Mouse (Mus musculus) heart, postnatal 0 days (tissue): ENCODE results near the gene Mrpl51. TPM values are rescaled to one million over a fixed set of nuclear protein-coding genes. Genes with fewer than 3 reads are reported as not detected.
A peak's percentile ranks its signal among the peaks of the same experiment; 100 is the strongest.

Source experiments
- ATAC-seq: fragments of 200-750 bp; cut with Nextera tagmentation; 2 replicates; pipeline ENCODE4 v1.8.0; 2017; ENCODE audit warnings: low read depth, moderate number of reproducible peaks, moderate library complexity; ENCODE audit not compliant: insufficient read depth
- DNase-seq: peaks from one replicate; pipeline ENCODE4 v3.0.0-alpha.2; 2016; ENCODE audit warnings: low spot score
- H3K27ac ChIP-seq: fragments of 300-500 bp; sonication (generic); 2 replicates; pipeline ENCODE4 v1.5.1; 2014; ENCODE audit warnings: low read depth, mild to moderate bottlenecking
- H3K27me3 ChIP-seq: fragments of 300-500 bp; sonication (generic); 2 replicates; pipeline ENCODE4 v1.6.1; 2014; ENCODE audit warnings: low read length, mixed read lengths; ENCODE audit not compliant: control insufficient read depth, insufficient read depth
- H3K36me3 ChIP-seq: fragments of 300-500 bp; sonication (generic); replicated peaks from 2 replicates; pipeline ENCODE4 v1.6.1; 2014; ENCODE audit warnings: low read length, mixed read lengths; ENCODE audit not compliant: control insufficient read depth, insufficient read depth
- H3K4me1 ChIP-seq: fragments of 300-500 bp; sonication (generic); 2 replicates; pipeline ENCODE4 v1.6.1; 2014; ENCODE audit warnings: antibody characterized with exemption; ENCODE audit not compliant: control insufficient read depth, insufficient read depth
- H3K4me2 ChIP-seq: fragments of 300-500 bp; sonication (generic); 2 replicates; pipeline ENCODE4 v1.6.1; 2014; ENCODE audit warnings: low read depth, mild to moderate bottlenecking, low read length, moderate library complexity
- H3K4me3 ChIP-seq: fragments of 300-500 bp; sonication (generic); 2 replicates; pipeline ENCODE4 v1.5.1; 2014; ENCODE audit warnings: low read depth, low read length
- H3K9ac ChIP-seq: fragments of 300-500 bp; sonication (generic); replicated peaks from 2 replicates; pipeline ENCODE4 v1.6.1; 2014; ENCODE audit warnings: low read depth, low read length, mixed read lengths
- H3K9me3 ChIP-seq: fragments of 300-500 bp; sonication (generic); replicated peaks from 2 replicates; pipeline ENCODE4 v1.6.1; 2016; ENCODE audit warnings: low read length; ENCODE audit not compliant: control insufficient read depth
- CTCF ChIP-seq: IDR thresholded peaks from 2 replicates; pipeline ENCODE4 v1.5.1; 2016; ENCODE audit warnings: antibody characterized with exemption, control low read depth, low read depth
- EP300 ChIP-seq: IDR thresholded peaks from 2 replicates; pipeline ENCODE4 v1.6.1; 2016; ENCODE audit warnings: antibody characterized with exemption, low read depth
- WGBS: fragments of 180-500 bp; shearing (Covaris S2); extraction: QIAGEN DNeasy Blood & Tissue Kit; methylation state at CpG from one replicate; pipeline ENCODE4 v1.1.7; 2014; 5-methylcytosine and 5-hydroxymethylcytosine counted together
- polyA plus RNA-seq: library from polyadenylated mRNA; unstranded; fragments of >200 nt; fragmentation: Nextera tagmentation; extraction: Ambion mirVana; gene quantifications from 2 replicates; pipeline ENCODE4 v1.2.1, GENCODE M21; 2015
- total RNA-seq: library from RNA; depleted of rRNA; stranded (reverse); fragments of >200 nt; gene quantifications from 2 replicates; pipeline ENCODE4 v1.2.3, GENCODE M21; 2014; ENCODE audit warnings: low replicate concordance

Gene Mrpl51
- total and polyA plus RNA-seq, 2 experiments from 2014 or later, result 165 to 426 TPM

DNA sequence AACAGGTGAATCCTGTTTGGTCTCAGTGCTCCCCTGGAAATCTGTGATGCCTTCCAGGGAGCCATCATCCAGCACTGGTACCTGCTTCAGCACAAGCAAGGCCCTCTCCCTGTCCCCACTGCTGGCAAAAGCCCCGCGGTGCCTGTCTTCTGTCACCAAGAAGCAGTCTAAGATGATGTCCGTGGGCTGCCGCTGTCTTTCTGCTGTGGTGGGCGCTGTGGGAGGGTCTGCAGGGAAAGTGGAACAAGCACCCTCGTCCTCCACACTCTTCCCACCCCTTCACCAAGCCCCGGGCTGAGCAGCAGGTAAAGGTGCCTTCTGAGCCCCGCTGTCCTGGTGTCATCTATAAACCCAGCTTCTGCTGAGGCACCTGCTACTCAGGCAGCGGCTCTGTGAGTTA, 39.0 kb downstream of the Mrpl51 start:
- Histone ChIP-seq H3K27me3 (no peaks in the 10 kb centered on the region), H3K27ac (peak overlapping the region; percentile 92; the same call in 1 of the 2 replicates), H3K4me2 (peak overlapping the region; percentile 95; the same call in 1 of the 2 replicates), H3K4me3 (no peak overlapping the region), H3K9me3 (no peaks in the 10 kb centered on the region), H3K9ac (no peak overlapping the region), H3K36me3 (no peaks in the 10 kb centered on the region), H3K4me1 (peaks cover 22% of the 10 kb centered on the region)
- WGBS, result 49% methylated on average over 9 of the region's 9 CpGs
- ATAC-seq (no peak), DNase-seq (no peak)
- TF ChIP-seq CTCF, result no peak
- no peak for TF ChIP-seq EP300

DNA sequence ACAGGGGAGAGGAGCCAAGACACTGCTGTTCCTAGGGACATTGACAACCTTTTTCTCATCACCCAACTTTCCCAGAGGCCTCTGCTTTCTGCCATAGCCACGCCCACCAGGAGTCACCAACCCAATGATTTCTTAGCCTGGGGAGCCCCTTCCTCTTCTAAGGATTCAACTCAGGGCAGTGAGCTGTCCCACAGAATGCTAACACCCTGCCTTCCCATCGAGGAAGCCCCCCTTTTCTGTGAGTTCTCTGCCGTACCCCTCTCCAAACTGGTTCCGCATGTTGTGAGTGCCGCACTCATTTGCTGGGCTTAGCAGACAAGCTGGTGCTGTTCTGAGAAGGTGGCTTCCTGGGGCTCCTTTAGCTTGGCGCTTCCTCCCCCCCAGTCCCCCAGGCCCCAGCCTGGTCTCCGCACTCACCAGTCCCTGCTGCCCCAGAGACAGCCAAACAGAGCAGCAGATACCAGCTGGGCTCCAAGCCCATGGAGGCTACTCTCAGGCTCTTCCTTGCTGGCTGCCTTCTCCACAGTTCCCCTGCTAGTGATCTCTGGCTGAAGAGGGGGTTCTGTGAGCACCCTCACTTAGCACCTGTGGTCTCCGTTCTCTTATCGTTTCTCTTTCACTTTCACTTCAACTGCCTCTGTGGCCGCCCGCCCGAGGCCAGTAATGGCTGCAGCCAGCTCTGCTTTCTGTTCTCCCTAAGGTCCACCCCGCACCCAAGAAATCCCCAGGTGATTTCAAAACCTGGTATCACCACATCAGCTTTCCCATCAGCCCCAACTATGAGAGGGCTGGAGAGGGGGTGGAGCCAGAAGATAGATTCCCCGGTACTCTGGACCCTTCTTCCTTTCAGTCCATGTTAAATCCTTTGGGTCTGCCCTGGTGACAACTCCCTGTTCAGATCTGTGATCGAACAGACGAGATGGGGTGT, 39.8 kb downstream of the Mrpl51 start, which contains the start of gene Tapbpl:
TSS of gene Tapbpl (minus strand) at position 744 of the 928 bp plus-strand sequence.
- DNase-seq, result peak; percentile 60
- Histone ChIP-seq H3K27me3 (no peaks in the 10 kb centered on the region), H3K4me1 (peaks cover 22% of the 10 kb centered on the region), H3K36me3 (no peaks in the 10 kb centered on the region), H3K4me3 (peak within 1 kb of the TSS; percentile 64), H3K4me2 (peak within 1 kb of the TSS; percentile 95), H3K9ac (peak within 1 kb of the TSS; percentile 84), H3K9me3 (no peaks in the 10 kb centered on the region), H3K27ac (peak within 1 kb of the TSS; percentile 92)
- TF ChIP-seq CTCF (no peak), EP300 (no peak)
- peak; percentile 63 for ATAC-seq
- WGBS, result 1% methylated on average over 16 of the region's 16 CpGs

DNA sequence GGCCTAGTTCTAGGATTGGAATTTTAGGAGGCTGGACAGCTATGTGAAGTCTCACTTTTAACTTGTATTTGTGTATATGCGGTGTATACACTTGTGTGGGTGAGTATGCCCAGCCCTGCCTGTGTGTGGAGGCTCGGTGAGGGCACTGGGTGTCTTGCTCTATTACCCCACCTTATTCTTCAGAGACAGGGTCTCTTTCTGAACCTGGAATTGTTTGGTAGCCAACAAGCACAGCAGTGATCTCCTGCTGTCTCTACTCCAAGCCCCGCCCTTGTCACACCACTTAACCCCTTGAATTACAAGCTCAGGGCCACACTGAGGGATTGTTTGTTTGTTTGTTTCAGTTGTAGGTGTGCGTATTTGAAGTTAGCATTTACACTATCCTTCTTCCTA, 40.4 kb downstream of the Mrpl51 start:
- 37% methylated on average over 4 of the region's 4 CpGs for WGBS

DNA sequence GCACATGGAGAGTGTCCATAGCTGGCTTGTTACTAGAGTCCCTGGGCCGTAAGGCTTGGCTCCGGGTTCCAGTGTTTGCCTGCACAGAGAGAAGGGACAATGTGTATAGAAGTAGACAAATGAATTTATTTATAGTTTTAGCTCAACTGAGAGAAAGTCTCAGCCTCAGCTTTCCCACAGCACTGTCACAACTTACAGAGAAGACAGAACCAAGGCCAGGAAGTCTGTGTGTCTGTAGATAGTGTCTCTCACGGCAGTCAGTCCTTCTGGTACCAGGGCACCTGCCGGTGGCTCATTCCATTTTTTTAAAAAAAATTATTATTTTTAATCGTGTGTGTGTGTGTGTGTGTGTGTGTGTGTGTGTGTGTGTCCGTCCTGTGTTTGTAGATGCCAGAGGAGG, 40.9 kb downstream of the Mrpl51 start:
- TF ChIP-seq EP300 (no peak), CTCF (no peak)
- Histone ChIP-seq H3K4me2 (peak overlapping the region; percentile 95), H3K9me3 (no peaks in the 10 kb centered on the region), H3K27ac (peak overlapping the region; percentile 92; the same call in 1 of the 2 replicates), H3K4me1 (peaks cover 22% of the 10 kb centered on the region), H3K27me3 (no peaks in the 10 kb centered on the region), H3K4me3 (peak overlapping the region; percentile 64; the same call in 1 of the 2 replicates), H3K9ac (no peak overlapping the region), H3K36me3 (no peaks in the 10 kb centered on the region)
- DNase-seq, result no peak
- no peak for ATAC-seq
- 62% methylated on average over 6 of the region's 6 CpGs for WGBS

More for the DNA sequence above, 40.4 kb downstream of the Mrpl51 start:
- Histone ChIP-seq H3K27me3 (no peaks in the 10 kb centered on the region), H3K4me3 (peak overlapping the region; percentile 64), H3K9me3 (no peaks in the 10 kb centered on the region), H3K9ac (peak overlapping the region; percentile 84), H3K36me3 (no peaks in the 10 kb centered on the region), H3K4me1 (peaks cover 22% of the 10 kb centered on the region), H3K27ac (peak overlapping the region; percentile 92), H3K4me2 (peak overlapping the region; percentile 95)
- no peak for TF ChIP-seq CTCF
- TF ChIP-seq EP300, result no peak
- ATAC-seq, result peak; percentile 31
- DNase-seq, result peak; percentile 38

DNA sequence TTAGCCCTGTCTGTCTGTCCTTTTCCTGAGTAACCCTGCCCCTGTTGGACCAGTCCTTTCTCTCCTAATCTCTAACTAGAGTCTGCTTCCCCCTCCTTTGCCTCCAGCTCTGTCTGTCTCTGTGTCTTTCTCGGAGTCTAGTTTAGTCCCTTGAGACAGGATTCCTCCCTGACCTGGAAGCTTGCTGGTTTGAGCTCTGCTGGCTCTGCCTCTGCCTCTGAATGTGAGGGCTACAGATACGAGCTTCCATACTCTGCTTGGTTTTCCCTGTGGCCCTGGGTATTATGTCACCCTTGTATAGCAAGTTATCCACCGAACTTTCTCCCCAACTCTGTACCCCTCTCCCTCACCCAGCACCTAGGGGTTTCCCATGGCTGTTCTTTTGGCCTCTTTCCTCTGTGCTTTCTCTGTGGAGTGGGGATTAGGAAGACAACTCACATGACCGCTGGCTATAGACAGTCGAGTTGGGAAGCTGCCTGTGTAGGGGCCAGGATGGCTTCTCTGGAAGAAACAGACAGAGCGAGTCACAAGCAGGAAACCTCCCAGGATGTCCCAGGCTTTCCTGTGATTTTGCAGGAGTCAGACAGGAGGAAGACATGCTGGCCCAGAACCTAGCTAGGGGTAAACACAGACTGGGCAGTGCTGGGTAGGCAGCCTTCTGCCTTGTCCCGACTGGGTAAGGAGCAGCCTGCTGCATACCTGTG, 42.4 kb downstream of the Mrpl51 start:
- peak overlapping the region; percentile 10 for H3K4me3 ChIP-seq
- no peak for TF ChIP-seq EP300
- TF ChIP-seq CTCF, result no peak
- ATAC-seq (no peak), DNase-seq (no peak)
- H3K9ac ChIP-seq, result no peak overlapping the region
- H3K4me1 ChIP-seq, result peaks cover 22% of the 10 kb centered on the region
- no peaks in the 10 kb centered on the region for H3K9me3 ChIP-seq
- peak overlapping the region; percentile 58 for H3K27ac ChIP-seq
- H3K36me3 ChIP-seq, result no peaks in the 10 kb centered on the region
- WGBS, result 26% methylated on average over 7 of the region's 7 CpGs
- peak overlapping the region; percentile 19; the same call in 1 of the 2 replicates for H3K4me2 ChIP-seq
- no peaks in the 10 kb centered on the region for H3K27me3 ChIP-seq
